Mouse (Mus musculus): ENCODE data around the gene Gm2663.

DNA sequence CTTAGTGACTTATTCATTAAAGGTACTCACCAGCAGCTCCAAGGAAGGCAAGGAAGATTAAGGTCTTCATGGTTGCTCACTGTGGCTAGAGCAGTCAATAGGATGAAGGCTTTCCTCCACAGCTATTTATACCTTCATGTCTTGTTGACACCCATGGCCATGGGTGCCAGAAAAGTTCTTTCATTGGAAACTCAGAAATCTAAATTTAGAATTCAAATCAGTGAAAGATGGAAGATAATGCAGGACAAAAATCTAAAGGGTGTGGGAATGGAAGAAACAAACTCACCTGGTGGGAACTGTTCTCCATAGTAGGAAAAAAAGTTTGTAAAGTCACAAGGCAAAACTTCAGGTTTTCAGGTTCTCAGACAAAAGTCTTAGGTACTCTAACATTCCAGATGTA lies 36.1 kb upstream of the Gm2663 start, which contains the start of gene 2210010C04Rik:
- TF ChIP-seq CTCF (IDR thresholded peaks at IDR 0.05; ENCODE audit: borderline replicate concordance, insufficient read depth, low read length) = no peak
- no peak for TF ChIP-seq POLR2A (IDR thresholded peaks at IDR 0.05; ENCODE audit: low read depth, low read length)

All from embryonic fibroblast, embryonic 13.5 days (primary cell).